Mouse (Mus musculus): ENCODE data around the gene Clk3. TPM values are rescaled to one million over a fixed set of nuclear protein-coding genes. Genes with fewer than 3 reads are reported as not detected.

The Clk3 gene
- total RNA-seq, 1 experiment: 38.3 TPM

DNA sequence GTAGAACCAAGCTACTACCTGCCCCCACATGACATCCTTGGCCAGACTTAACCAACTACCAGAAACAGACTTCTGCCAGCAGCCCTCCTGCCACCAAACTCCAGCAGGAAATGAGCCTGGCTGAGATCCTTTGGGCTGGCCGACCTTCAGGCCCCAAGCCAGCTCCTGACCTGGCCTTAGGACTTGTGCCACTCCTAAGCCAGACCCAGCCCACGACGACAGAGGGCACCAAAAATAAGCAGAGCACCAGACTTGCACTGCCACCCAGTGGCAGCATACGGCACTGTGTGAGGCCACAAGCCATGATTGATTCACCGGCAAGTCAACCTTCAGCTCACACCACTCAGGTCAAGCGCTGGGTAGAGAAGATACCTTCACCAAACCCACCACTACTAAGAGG lies 6.4 kb downstream of the Clk3 start:
- H3K4me3 ChIP-seq (ENCODE audit: insufficient read depth in 1 of 2, low read depth in 1 of 2, low read length in 2 of 2, poor library complexity in 1 of 2, severe bottlenecking in 1 of 2): no peak overlapping the region
- no peak overlapping the region for H3K27ac ChIP-seq (ENCODE audit: insufficient read depth, low read depth, low read length, poor library complexity, severe bottlenecking)
- no peaks in the 10 kb centered on the region for H3K9me3 ChIP-seq (ENCODE audit: control insufficient read depth, insufficient read depth, low read depth, low read length)
- in situ Hi-C loops (cut with MboI; ENCODE audit: low sequenced_read_pairs in 2 of 2, unreplicated experiment in 2 of 2): no loop called here
- H3K4me1 ChIP-seq (ENCODE audit: control insufficient read depth in 2 of 2, insufficient read depth in 2 of 2, low read length in 2 of 2, poor library complexity in 1 of 2): peaks cover 0 to 5% of the 10 kb centered on the region in 2 experiments; a peak in 3 of 4 replicates
- H3K36me3 ChIP-seq (ENCODE audit: control insufficient read depth, insufficient read depth, low read length, poor library complexity, severe bottlenecking): peaks cover 46% of the 10 kb centered on the region
- no peak overlapping the region for H3K9ac ChIP-seq (ENCODE audit: insufficient read depth, low read depth, low read length, poor library complexity, severe bottlenecking)
- DNase-seq (ENCODE audit: low read depth, low spot score): peak; percentile 68
- TF ChIP-seq ZC3H11A (IDR thresholded peaks at IDR 0.05; ENCODE audit: borderline replicate concordance, low read depth, low read length) (peak; percentile 52; the same call in 1 of the 2 replicates), HCFC1 (IDR thresholded peaks at IDR 0.05; ENCODE audit: borderline replicate concordance, insufficient read depth, low read length) (no peak), CHD2 (IDR thresholded peaks at IDR 0.05; ENCODE audit: low read depth, low read length) (no peak)

DNA sequence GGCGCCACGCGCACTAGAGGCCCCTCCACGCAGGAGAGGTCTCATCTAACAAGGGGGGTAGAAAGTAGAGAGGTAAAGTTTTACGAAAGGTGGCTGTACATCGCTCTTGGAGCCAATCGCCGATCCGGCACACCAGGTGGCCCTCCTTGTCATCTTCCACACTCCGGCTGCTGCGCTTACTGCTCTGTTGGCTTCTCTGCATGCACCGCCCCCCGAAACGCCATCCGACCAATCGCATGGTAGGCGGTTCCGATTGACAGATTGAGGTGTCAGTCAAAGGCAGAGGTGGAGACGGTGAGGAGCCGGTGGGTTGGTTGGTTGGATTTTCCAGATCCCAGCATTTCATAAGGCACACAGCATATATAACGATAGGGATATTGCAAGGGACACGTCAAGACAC lies 7.1 kb downstream of the Clk3 start:
- H3K4me1 ChIP-seq (ENCODE audit: control insufficient read depth in 2 of 2, insufficient read depth in 2 of 2, low read length in 2 of 2, poor library complexity in 1 of 2): peaks cover 0 to 5% of the 10 kb centered on the region in 2 experiments; a peak in 3 of 4 replicates
- no peaks in the 10 kb centered on the region for H3K9me3 ChIP-seq (ENCODE audit: control insufficient read depth, insufficient read depth, low read depth, low read length)
- peaks cover 52% of the 10 kb centered on the region for H3K36me3 ChIP-seq (ENCODE audit: control insufficient read depth, insufficient read depth, low read length, poor library complexity, severe bottlenecking)
- 0 out of 4 replicates have a peak overlapping the region, but pooled peaks of 1 of the 2 experiments have one; percentile 13 for H3K4me3 ChIP-seq (ENCODE audit: insufficient read depth in 1 of 2, low read depth in 1 of 2, low read length in 2 of 2, poor library complexity in 1 of 2, severe bottlenecking in 1 of 2)
- TF ChIP-seq CHD2 (IDR thresholded peaks at IDR 0.05; ENCODE audit: low read depth, low read length): peak; percentile 52; the same call in 1 of the 2 replicates
- no peak for TF ChIP-seq MAFK (IDR thresholded peaks at IDR 0.05; ENCODE audit: insufficient read depth, low read depth, low read length)
- peak; percentile 36; the same call in 1 of the 2 replicates for TF ChIP-seq HCFC1 (IDR thresholded peaks at IDR 0.05; ENCODE audit: borderline replicate concordance, insufficient read depth, low read length)
- TF ChIP-seq ZC3H11A (IDR thresholded peaks at IDR 0.05; ENCODE audit: borderline replicate concordance, low read depth, low read length): no peak
- TF ChIP-seq ZNF384 (IDR thresholded peaks at IDR 0.05; ENCODE audit: low read depth, low read length): no peak
- peak; percentile 69 for DNase-seq (ENCODE audit: low read depth, low spot score)
- in situ Hi-C loops (cut with MboI; ENCODE audit: low sequenced_read_pairs in 2 of 2, unreplicated experiment in 2 of 2): no loop called here
- no peak overlapping the region for H3K9ac ChIP-seq (ENCODE audit: insufficient read depth, low read depth, low read length, poor library complexity, severe bottlenecking)
- no peak overlapping the region for H3K27ac ChIP-seq (ENCODE audit: insufficient read depth, low read depth, low read length, poor library complexity, severe bottlenecking)

DNA sequence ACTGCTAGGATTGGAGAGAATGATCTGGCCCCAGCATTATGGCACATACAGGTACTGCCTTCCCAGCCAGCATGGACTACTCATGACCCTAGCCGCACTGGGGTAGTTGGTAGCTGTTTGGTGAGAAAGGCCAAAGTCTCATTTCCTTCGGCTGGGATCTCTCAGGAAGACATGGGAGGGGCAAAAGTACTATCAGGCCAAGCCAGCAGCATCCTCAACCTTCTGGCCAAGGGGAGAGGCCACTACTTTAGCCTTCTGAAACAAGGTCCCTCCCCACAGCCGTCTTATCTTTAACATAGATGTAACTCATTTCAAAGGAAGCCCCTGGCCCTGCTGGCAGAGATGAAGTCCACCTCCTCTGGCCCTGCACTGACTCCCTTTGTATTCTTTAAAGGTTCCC lies 8.1 kb downstream of the Clk3 start:
- in situ Hi-C loops (cut with MboI; ENCODE audit: low sequenced_read_pairs in 2 of 2, unreplicated experiment in 2 of 2): no loop called here
- no peaks in the 10 kb centered on the region for H3K9me3 ChIP-seq (ENCODE audit: control insufficient read depth, insufficient read depth, low read depth, low read length)
- H3K4me1 ChIP-seq (ENCODE audit: control insufficient read depth in 2 of 2, insufficient read depth in 2 of 2, low read length in 2 of 2, poor library complexity in 1 of 2): peaks cover 0 to 5% of the 10 kb centered on the region in 2 experiments; a peak in 3 of 4 replicates
- DNase-seq (ENCODE audit: low read depth, low spot score): no peak
- TF ChIP-seq ZNF384 (IDR thresholded peaks at IDR 0.05; ENCODE audit: low read depth, low read length) (no peak), MAFK (IDR thresholded peaks at IDR 0.05; ENCODE audit: insufficient read depth, low read depth, low read length) (no peak), CHD2 (IDR thresholded peaks at IDR 0.05; ENCODE audit: low read depth, low read length) (no peak), ZC3H11A (IDR thresholded peaks at IDR 0.05; ENCODE audit: borderline replicate concordance, low read depth, low read length) (no peak), HCFC1 (IDR thresholded peaks at IDR 0.05; ENCODE audit: borderline replicate concordance, insufficient read depth, low read length) (no peak)
- no peak overlapping the region for H3K4me3 ChIP-seq (ENCODE audit: insufficient read depth in 1 of 2, low read depth in 1 of 2, low read length in 2 of 2, poor library complexity in 1 of 2, severe bottlenecking in 1 of 2)
- H3K9ac ChIP-seq (ENCODE audit: insufficient read depth, low read depth, low read length, poor library complexity, severe bottlenecking): no peak overlapping the region
- H3K36me3 ChIP-seq (ENCODE audit: control insufficient read depth, insufficient read depth, low read length, poor library complexity, severe bottlenecking): peaks cover 60% of the 10 kb centered on the region
- no peak overlapping the region for H3K27ac ChIP-seq (ENCODE audit: insufficient read depth, low read depth, low read length, poor library complexity, severe bottlenecking)

DNA sequence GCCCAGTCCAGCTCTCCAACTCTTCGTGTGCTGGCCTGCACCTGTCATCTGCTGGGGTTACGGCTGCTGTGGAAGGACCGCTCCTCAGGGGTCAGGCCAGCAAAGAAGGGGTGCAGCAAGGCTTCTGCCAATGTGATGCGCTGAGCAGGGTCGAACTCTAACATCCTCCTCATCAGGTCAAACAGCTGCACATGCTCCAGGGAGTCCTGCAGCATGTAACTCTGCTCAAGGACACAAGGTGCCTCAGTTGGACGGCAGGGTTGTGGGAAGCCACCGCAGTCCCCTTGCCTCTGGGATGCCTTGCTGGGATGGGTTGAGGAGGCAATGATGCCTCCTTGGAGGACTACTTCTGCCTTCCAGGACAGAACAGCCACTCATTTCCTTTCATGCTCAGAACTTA lies 14.8 kb downstream of the Clk3 start:
- in situ Hi-C loops (cut with MboI; ENCODE audit: low sequenced_read_pairs in 2 of 2, unreplicated experiment in 2 of 2): no loop called here
- no peak overlapping the region for H3K4me3 ChIP-seq (ENCODE audit: insufficient read depth in 1 of 2, low read depth in 1 of 2, low read length in 2 of 2, poor library complexity in 1 of 2, severe bottlenecking in 1 of 2)
- no peak for TF ChIP-seq MAFK (IDR thresholded peaks at IDR 0.05; ENCODE audit: insufficient read depth, low read depth, low read length)
- no peak for TF ChIP-seq ZC3H11A (IDR thresholded peaks at IDR 0.05; ENCODE audit: borderline replicate concordance, low read depth, low read length)
- TF ChIP-seq HCFC1 (IDR thresholded peaks at IDR 0.05; ENCODE audit: borderline replicate concordance, insufficient read depth, low read length): no peak
- TF ChIP-seq ZNF384 (IDR thresholded peaks at IDR 0.05; ENCODE audit: low read depth, low read length): no peak
- no peak for TF ChIP-seq CHD2 (IDR thresholded peaks at IDR 0.05; ENCODE audit: low read depth, low read length)
- no peak overlapping the region for H3K27ac ChIP-seq (ENCODE audit: insufficient read depth, low read depth, low read length, poor library complexity, severe bottlenecking)
- DNase-seq (ENCODE audit: low read depth, low spot score): no peak
- H3K9ac ChIP-seq (ENCODE audit: insufficient read depth, low read depth, low read length, poor library complexity, severe bottlenecking): no peak overlapping the region
- no peaks in the 10 kb centered on the region for H3K9me3 ChIP-seq (ENCODE audit: control insufficient read depth, insufficient read depth, low read depth, low read length)
- H3K4me1 ChIP-seq (ENCODE audit: control insufficient read depth in 2 of 2, insufficient read depth in 2 of 2, low read length in 2 of 2, poor library complexity in 1 of 2): no peaks in the 10 kb centered on the region
- H3K36me3 ChIP-seq (ENCODE audit: control insufficient read depth, insufficient read depth, low read length, poor library complexity, severe bottlenecking): peaks cover 70% of the 10 kb centered on the region

DNA sequence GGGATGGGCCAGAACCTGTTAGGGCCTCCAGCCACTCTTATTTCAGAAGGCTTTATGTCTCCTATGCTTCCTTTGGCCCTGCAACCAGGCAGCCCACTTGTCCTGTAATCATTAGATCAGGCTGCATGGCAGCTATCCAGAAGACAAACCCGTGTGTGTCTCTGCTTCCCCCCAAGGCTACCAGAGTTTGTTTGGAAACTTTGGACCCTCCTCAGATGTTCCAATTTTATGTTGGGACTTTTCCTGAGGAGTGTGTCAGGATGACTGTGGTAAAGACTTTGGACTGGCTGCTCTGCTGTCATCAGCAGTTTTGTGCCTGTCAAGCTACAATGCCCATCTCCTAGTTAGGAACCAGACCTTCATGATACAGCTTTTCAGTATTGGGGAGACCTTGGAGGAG lies 16.8 kb downstream of the Clk3 start:
- DNase-seq (ENCODE audit: low read depth, low spot score): no peak

More for the DNA sequence above, 16.8 kb downstream of the Clk3 start:
- no peak overlapping the region for H3K9ac ChIP-seq (ENCODE audit: insufficient read depth, low read depth, low read length, poor library complexity, severe bottlenecking)
- H3K9me3 ChIP-seq (ENCODE audit: control insufficient read depth, insufficient read depth, low read depth, low read length): no peaks in the 10 kb centered on the region
- TF ChIP-seq ZC3H11A (IDR thresholded peaks at IDR 0.05; ENCODE audit: borderline replicate concordance, low read depth, low read length) (no peak), HCFC1 (IDR thresholded peaks at IDR 0.05; ENCODE audit: borderline replicate concordance, insufficient read depth, low read length) (no peak), MAFK (IDR thresholded peaks at IDR 0.05; ENCODE audit: insufficient read depth, low read depth, low read length) (no peak), CHD2 (IDR thresholded peaks at IDR 0.05; ENCODE audit: low read depth, low read length) (no peak), ZNF384 (IDR thresholded peaks at IDR 0.05; ENCODE audit: low read depth, low read length) (no peak)
- no peaks in the 10 kb centered on the region for H3K4me1 ChIP-seq (ENCODE audit: control insufficient read depth in 2 of 2, insufficient read depth in 2 of 2, low read length in 2 of 2, poor library complexity in 1 of 2)
- H3K36me3 ChIP-seq (ENCODE audit: control insufficient read depth, insufficient read depth, low read length, poor library complexity, severe bottlenecking): peaks cover 56% of the 10 kb centered on the region
- in situ Hi-C loops (cut with MboI; ENCODE audit: low sequenced_read_pairs in 2 of 2, unreplicated experiment in 2 of 2): no loop called here
- no peak overlapping the region for H3K27ac ChIP-seq (ENCODE audit: insufficient read depth, low read depth, low read length, poor library complexity, severe bottlenecking)
- H3K4me3 ChIP-seq (ENCODE audit: insufficient read depth in 1 of 2, low read depth in 1 of 2, low read length in 2 of 2, poor library complexity in 1 of 2, severe bottlenecking in 1 of 2): no peak overlapping the region

Data from ES-E14 (cell line).